Mouse (Mus musculus): ENCODE measurements around the gene Btbd35f16. TPM values are rescaled to one million over a fixed set of nuclear protein-coding genes. Genes with fewer than 3 reads are reported as not detected.

The Btbd35f16 gene
- not detected for polyA plus RNA-seq (2014; fragmentation: Illumina TruSeq; extraction: RNeasy Lipid Tissue Mini Kit (QIAGEN cat#74804); ENCODE audit: low replicate concordance)

DNA sequence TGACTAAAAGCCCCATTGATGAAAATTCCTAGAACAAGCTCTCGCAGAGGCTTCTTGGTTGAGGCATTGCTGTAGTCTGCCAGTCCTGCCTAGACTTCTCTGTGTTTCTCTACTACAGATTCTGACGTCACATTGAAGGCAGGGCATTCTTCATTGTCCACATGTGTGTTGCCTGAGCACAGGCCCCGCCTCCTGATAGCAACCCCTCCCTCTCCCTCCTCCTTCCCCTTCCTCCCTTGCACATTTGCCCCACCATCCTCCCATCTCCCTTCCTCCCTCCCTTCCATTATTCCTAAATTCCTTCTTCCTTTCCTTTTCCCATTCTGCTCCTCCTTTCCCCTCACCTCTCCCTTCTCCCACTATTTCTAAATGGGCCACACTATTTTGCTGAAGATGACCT is at the start of gene Btbd35f16:
Gene Btbd35f16 (minus strand): TSS at position 101 of the 400 bp plus-strand sequence.

Other genes with a start within 250 kb of the Btbd35f16 start
- gene Btbd35f10, start 204.1 kb downstream of the Btbd35f16 start, polyA plus RNA-seq (2014; fragmentation: Illumina TruSeq; extraction: RNeasy Lipid Tissue Mini Kit (QIAGEN cat#74804); ENCODE audit: low replicate concordance), result not detected
- gene Btbd35f3, start 80.7 kb upstream of the Btbd35f16 start, polyA plus RNA-seq (2014; fragmentation: Illumina TruSeq; extraction: RNeasy Lipid Tissue Mini Kit (QIAGEN cat#74804); ENCODE audit: low replicate concordance), result not detected
- not detected for gene Btbd35f28, start 239.6 kb upstream of the Btbd35f16 start, polyA plus RNA-seq (2014; fragmentation: Illumina TruSeq; extraction: RNeasy Lipid Tissue Mini Kit (QIAGEN cat#74804); ENCODE audit: low replicate concordance)

All from small intestine, adult 10 weeks (tissue).